Mouse (Mus musculus): ENCODE measurements around the gene H2al1j. TPM values are rescaled to one million over a fixed set of nuclear protein-coding genes. Genes with fewer than 3 reads are reported as not detected.

Gene H2al1j
- total RNA-seq, 2 experiments from 2014 or later = not detected

Other genes with a start within 250 kb of the H2al1j start
- gene H2al1a, start 28.6 kb upstream of the H2al1j start, total RNA-seq (2021) = not detected
- not detected for gene H2al1b, start 25.4 kb upstream of the H2al1j start, total RNA-seq (2021)
- not detected for gene H2al1c, start 22.2 kb upstream of the H2al1j start, total RNA-seq (2021)
- not detected for gene H2al1d, start 19.0 kb upstream of the H2al1j start, total RNA-seq (2021)
- not detected for gene H2al1e, start 15.9 kb upstream of the H2al1j start, total RNA-seq (2021)
- gene H2al1f, start 12.7 kb upstream of the H2al1j start, total RNA-seq (2021) = not detected
- gene H2al1g, start 9.6 kb upstream of the H2al1j start, total RNA-seq (2021) = not detected
- not detected for gene H2al1h, start 6.3 kb upstream of the H2al1j start, total RNA-seq (2021)
- gene H2al1i, start 3.2 kb upstream of the H2al1j start, total RNA-seq (2021) = not detected

Measured in layer of hippocampus, postnatal 25 days (tissue).